Mouse (Mus musculus): ENCODE measurements around the gene Prss36.

DNA sequence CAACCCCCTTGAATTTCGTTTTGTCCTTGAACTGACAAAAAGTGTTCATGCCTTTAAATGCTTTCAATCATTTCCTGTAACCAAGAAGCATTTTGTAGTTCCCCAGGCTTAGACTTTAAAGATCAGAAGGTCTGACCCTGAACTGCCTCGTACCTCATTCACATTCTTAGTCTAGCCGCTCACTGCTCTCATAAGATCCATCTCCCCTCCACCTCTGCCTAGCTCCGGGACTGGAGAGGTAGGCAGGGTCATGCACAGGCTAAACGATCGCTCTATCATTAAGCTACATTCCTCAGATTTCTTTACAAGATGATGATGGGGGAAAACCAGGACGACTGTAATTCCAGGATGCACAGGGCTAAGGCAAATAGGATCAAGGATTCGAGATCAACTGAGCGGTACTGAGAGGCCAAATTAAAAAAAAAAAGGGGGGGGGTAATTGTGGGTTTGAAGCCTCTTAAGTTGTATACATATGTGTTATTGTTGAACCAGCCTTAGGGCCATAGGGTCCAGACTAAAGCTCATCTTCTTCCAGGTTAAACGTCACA, 19.9 kb upstream of the Prss36 start:
- TF ChIP-seq CTCF (IDR thresholded peaks at IDR 0.05; ENCODE audit: low read depth) (no peak), EP300 (IDR thresholded peaks at IDR 0.05; ENCODE audit: low read depth) (no peak)
